Mouse (Mus musculus) heart, postnatal 0 days (tissue): ENCODE measurements at regions not wholly inside any gene's neighbourhood (a gene's known extent, or its start where the extent isn't known, plus 50 kb on each side); places are given as distances from the start of the nearest gene placed in this dataset.

Experiments used
- CTCF ChIP-seq: IDR thresholded peaks from 2 replicates; pipeline ENCODE4 v1.5.1; 2016; ENCODE audit warnings: antibody characterized with exemption, control low read depth, low read depth
- EP300 ChIP-seq: IDR thresholded peaks from 2 replicates; pipeline ENCODE4 v1.6.1; 2016; ENCODE audit warnings: antibody characterized with exemption, low read depth

DNA sequence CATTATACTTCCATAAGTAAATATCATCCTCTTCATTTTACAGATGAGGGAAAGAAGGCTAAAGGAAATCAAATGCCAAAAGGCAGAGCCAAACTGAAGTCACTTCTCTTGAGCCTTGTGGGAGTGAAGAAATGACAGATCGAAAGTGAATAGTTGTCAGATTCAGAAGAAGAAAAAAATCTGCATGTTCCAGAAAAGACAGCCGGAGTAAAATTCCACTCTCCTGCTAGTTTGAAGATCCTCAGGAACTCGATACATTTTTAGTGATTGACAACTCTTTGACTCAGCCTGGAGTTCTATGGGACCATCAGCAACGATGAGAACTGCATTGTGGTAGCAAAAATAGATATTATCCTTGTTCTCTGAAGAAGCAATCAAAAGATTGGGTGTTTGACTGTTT is 64.4 kb downstream of the Gm47996 start:
- no peak for TF ChIP-seq CTCF
- TF ChIP-seq EP300 = no peak
